Mouse (Mus musculus): ENCODE measurements at regions not wholly inside any gene's neighbourhood (a gene's known extent, or its start where the extent isn't known, plus 50 kb on each side); places are given as distances from the start of the nearest gene placed in this dataset.

DNA sequence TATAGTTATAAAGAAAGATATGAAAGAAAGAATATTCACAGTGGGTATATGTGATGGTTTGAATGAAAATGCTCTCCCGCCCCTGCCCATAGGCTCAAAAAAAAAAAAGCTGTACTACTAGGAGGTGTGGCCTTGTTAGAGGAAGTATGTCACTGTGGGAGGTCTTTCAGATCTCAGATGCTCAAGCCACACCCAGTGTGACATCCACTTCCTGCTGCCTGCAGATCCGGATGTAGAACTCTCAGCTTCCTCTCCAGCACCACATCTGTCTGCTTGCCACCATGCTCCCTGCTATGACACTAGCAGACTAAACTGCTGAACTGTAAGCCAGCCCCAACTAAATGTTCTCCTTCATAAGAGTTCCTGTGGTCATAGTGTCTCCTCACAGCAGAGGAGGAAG, 93.0 kb upstream of the Cnot2 start:
- TF ChIP-seq POLR2A (IDR thresholded peaks at IDR 0.05; ENCODE audit: low read depth, low read length): no peak
- TF ChIP-seq CTCF (IDR thresholded peaks at IDR 0.05; ENCODE audit: borderline replicate concordance, insufficient read depth, low read length): no peak

All from embryonic fibroblast, embryonic 13.5 days (primary cell).